Mouse (Mus musculus) kidney, embryonic 16.5 days (tissue): Measurements from ENCODE around the gene Commd8. TPM values are rescaled to one million over a fixed set of nuclear protein-coding genes. Genes with fewer than 3 reads are reported as not detected.

ENCODE experiments used
- ATAC-seq: fragments of 200-750 bp; cut with Nextera tagmentation; 2 replicates; pipeline ENCODE4 v1.8.0; 2017; ENCODE audit warnings: moderate TSS enrichment; ENCODE audit not compliant: low FRiP score, low TSS enrichment
- H3K27ac ChIP-seq: fragments of 300-500 bp; sonication (generic); 2 replicates; pipeline ENCODE4 v1.5.1; 2014; ENCODE audit warnings: low read length
- H3K27me3 ChIP-seq: fragments of 300-500 bp; sonication (generic); 2 replicates; pipeline ENCODE4 v1.6.1; 2014; ENCODE audit warnings: low read length, control low read depth, mixed read lengths; ENCODE audit not compliant: insufficient read depth
- H3K36me3 ChIP-seq: fragments of 300-500 bp; sonication (generic); 2 replicates; pipeline ENCODE4 v1.6.1; 2014; ENCODE audit warnings: low read length, control low read depth, mixed read lengths; ENCODE audit not compliant: insufficient read depth
- H3K4me1 ChIP-seq: fragments of 300-500 bp; sonication (generic); 2 replicates; pipeline ENCODE4 v1.6.1; 2014; ENCODE audit warnings: low read length, control low read depth, mixed read lengths; ENCODE audit not compliant: insufficient read depth
- H3K4me2 ChIP-seq: fragments of 300-500 bp; sonication (generic); replicated peaks from 2 replicates; pipeline ENCODE4 v1.6.1; 2014; ENCODE audit warnings: low read depth, low read length
- H3K4me3 ChIP-seq: fragments of 300-500 bp; sonication (generic); 2 replicates; pipeline ENCODE4 v1.5.1; 2014; ENCODE audit warnings: mild to moderate bottlenecking, low read length
- H3K9ac ChIP-seq: fragments of 300-500 bp; sonication (generic); replicated peaks from 2 replicates; pipeline ENCODE4 v1.6.1; 2014; ENCODE audit warnings: low read length
- H3K9me3 ChIP-seq: fragments of 300-500 bp; sonication (generic); 2 replicates; pipeline ENCODE4 v1.6.1; 2016; ENCODE audit warnings: low read length, control low read depth
- WGBS: fragments of 180-500 bp; shearing (Covaris S2); extraction: QIAGEN DNeasy Blood & Tissue Kit; methylation state at CpG from one replicate; pipeline ENCODE4 v1.1.7; 2014; 5-methylcytosine and 5-hydroxymethylcytosine counted together
- polyA plus RNA-seq: library from polyadenylated mRNA; unstranded; fragments of >200 nt; fragmentation: Nextera tagmentation; extraction: Ambion mirVana; gene quantifications from 2 replicates; pipeline ENCODE4 v1.2.1, GENCODE M21; 2015

Commd8 gene
- polyA plus RNA-seq, result 138 and 144 TPM in 2 replicates

- peak within 1 kb of the TSS; percentile 88 for H3K9ac ChIP-seq
- WGBS, result 0% methylated on average over 38 of the region's 38 CpGs
- peaks cover 13% of the 10 kb centered on the region for H3K36me3 ChIP-seq
- H3K27me3 ChIP-seq, result no peaks in the 10 kb centered on the region
- H3K4me3 ChIP-seq, result peak within 1 kb of the TSS; percentile 73
- H3K4me2 ChIP-seq, result peak within 1 kb of the TSS; percentile 83
- peaks cover 19% of the 10 kb centered on the region for H3K4me1 ChIP-seq
- H3K27ac ChIP-seq, result peak within 1 kb of the TSS; percentile 76
- peak; percentile 91 for ATAC-seq
- no peaks in the 10 kb centered on the region for H3K9me3 ChIP-seq
These were observed at the start of gene Commd8 for GRCm38 (mm10) chr5:72167594-72168284. TSS of gene Commd8 (minus strand) at chr5:72168189.

GRCm38 (mm10) chr5:72211741-72212140 is 43.8 kb upstream of the Commd8 start:
- no peak for ATAC-seq
- peaks cover 3% of the 10 kb centered on the region; the same call in 1 of the 2 replicates for H3K36me3 ChIP-seq
- no peak overlapping the region for H3K27ac ChIP-seq
- no peaks in the 10 kb centered on the region for H3K9me3 ChIP-seq
- H3K9ac ChIP-seq, result no peak overlapping the region
- H3K27me3 ChIP-seq, result no peaks in the 10 kb centered on the region
- 70% methylated on average over 18 of the region's 18 CpGs for WGBS
- H3K4me1 ChIP-seq, result 0 out of 2 replicates have a peak, but pooled peaks cover 9% of the 10 kb centered on the region
- H3K4me2 ChIP-seq, result peak overlapping the region; percentile 3; the same call in 1 of the 2 replicates
- H3K4me3 ChIP-seq, result no peak overlapping the region

DNA sequence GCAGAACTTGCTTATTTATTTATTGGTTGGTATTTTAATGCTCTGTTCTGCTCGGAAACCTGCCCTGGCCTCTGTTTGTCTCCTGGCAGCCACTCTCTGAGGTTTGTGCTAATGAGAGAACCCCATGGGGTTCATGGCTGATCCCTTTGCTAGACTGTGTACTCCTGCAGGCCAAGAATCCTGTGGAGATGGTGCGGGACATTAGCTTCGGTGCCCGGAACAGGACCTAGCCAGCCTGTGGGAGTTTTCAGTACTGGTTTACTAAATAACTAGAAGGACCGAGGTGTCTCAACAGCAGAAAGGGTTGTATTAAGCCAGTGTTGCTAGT is 42.8 kb upstream of the Commd8 start:
- Histone ChIP-seq H3K4me1 (0 out of 2 replicates have a peak, but pooled peaks cover 9% of the 10 kb centered on the region), H3K4me3 (no peak overlapping the region), H3K4me2 (no peak overlapping the region), H3K27me3 (no peaks in the 10 kb centered on the region), H3K36me3 (peaks cover 3% of the 10 kb centered on the region; the same call in 1 of the 2 replicates), H3K27ac (peak overlapping the region; percentile 40; the same call in 1 of the 2 replicates), H3K9me3 (no peaks in the 10 kb centered on the region), H3K9ac (no peak overlapping the region)
- peak; percentile 80 for ATAC-seq
- 57% methylated on average over 5 of the region's 5 CpGs for WGBS

DNA sequence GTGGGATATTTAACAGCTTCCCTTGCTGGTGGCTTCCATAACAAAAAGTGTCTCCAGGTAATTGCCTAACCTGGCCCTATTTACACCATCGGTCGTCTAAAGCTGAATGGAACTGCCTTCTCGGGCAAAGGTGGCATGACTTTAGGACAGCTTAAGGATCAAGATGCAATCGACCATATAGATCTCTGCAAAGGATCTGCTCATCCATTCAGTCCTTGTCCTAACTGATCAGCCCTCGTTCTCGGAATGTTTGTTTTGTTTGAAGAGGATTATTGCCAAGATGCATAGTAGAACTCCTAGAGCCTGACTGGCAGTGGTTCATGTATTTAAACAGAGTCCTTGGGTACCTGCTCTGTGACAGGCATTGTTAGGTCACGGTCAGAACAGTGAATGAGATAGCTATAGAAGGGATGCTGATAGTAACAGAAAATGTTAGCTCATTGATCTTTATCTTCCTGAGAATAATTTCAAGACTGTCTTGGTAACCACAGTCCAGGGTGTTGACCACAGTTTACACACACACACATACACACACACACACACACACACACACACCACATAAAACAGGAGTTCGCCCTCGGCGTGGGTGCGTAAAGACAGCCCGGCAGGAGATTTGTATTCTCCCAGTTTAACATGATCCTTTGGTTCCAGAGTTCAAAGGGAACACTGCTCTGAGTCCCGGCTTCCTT is 42.3 kb upstream of the Commd8 start:
- 67% methylated on average over 13 of the region's 13 CpGs for WGBS

GRCm38 (mm10) chr5:72208515-72208914 is 40.5 kb upstream of the Commd8 start:
- Histone ChIP-seq H3K27me3 (no peaks in the 10 kb centered on the region), H3K4me3 (no peak overlapping the region), H3K9ac (no peak overlapping the region), H3K9me3 (no peaks in the 10 kb centered on the region), H3K4me2 (no peak overlapping the region), H3K36me3 (no peaks in the 10 kb centered on the region), H3K4me1 (peaks cover 13% of the 10 kb centered on the region), H3K27ac (no peak overlapping the region)
- ATAC-seq, result no peak
- WGBS, result 84% methylated on average over 1 of the region's 1 CpGs

More for the DNA sequence above, 42.3 kb upstream of the Commd8 start:
- peaks cover 3% of the 10 kb centered on the region; the same call in 1 of the 2 replicates for H3K36me3 ChIP-seq
- H3K9me3 ChIP-seq, result no peaks in the 10 kb centered on the region
- no peak overlapping the region for H3K9ac ChIP-seq
- no peak overlapping the region for H3K4me3 ChIP-seq
- peak; percentile 53; the same call in 1 of the 2 replicates for ATAC-seq
- peak overlapping the region; percentile 40; the same call in 1 of the 2 replicates for H3K27ac ChIP-seq
- 0 out of 2 replicates have a peak, but pooled peaks cover 9% of the 10 kb centered on the region for H3K4me1 ChIP-seq
- no peak overlapping the region for H3K4me2 ChIP-seq
- no peaks in the 10 kb centered on the region for H3K27me3 ChIP-seq

GRCm38 (mm10) chr5:72205271-72205670 is 37.3 kb upstream of the Commd8 start:
- H3K27me3 ChIP-seq, result no peaks in the 10 kb centered on the region
- no peak overlapping the region for H3K9ac ChIP-seq
- peaks cover 18% of the 10 kb centered on the region for H3K4me1 ChIP-seq
- H3K9me3 ChIP-seq, result no peaks in the 10 kb centered on the region
- H3K4me3 ChIP-seq, result no peak overlapping the region
- WGBS, result 91% methylated on average over 5 of the region's 5 CpGs
- 0 out of 2 replicates have a peak overlapping the region, but pooled peaks have one; percentile 23 for H3K4me2 ChIP-seq
- no peaks in the 10 kb centered on the region for H3K36me3 ChIP-seq
- no peak for ATAC-seq
- no peak overlapping the region for H3K27ac ChIP-seq

DNA sequence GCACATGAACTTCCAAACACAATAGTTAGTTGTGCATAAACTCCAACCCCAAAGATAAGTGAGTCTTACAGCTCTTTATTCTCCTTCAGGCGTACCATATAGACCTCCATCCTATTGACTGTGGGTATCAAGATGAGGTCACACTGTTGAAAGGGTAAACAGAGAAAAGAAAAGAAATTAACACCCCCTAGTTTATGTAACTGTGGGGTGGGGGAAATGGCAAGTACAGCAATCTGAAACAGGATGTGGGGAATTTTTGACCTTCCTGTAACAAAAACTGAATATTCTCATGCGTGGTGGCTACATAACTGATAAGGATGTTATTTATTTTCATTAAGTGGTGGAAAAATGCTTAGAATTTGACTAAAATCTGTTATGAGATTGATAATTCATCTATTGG is 36.5 kb upstream of the Commd8 start:
- Histone ChIP-seq H3K36me3 (no peaks in the 10 kb centered on the region), H3K27me3 (no peaks in the 10 kb centered on the region), H3K9ac (no peak overlapping the region), H3K4me2 (peak overlapping the region; percentile 78), H3K4me3 (peak overlapping the region; percentile 63), H3K9me3 (no peaks in the 10 kb centered on the region), H3K4me1 (peaks cover 15% of the 10 kb centered on the region), H3K27ac (0 out of 2 replicates have a peak overlapping the region, but pooled peaks have one; percentile 29)
- 69% methylated on average over 2 of the region's 2 CpGs for WGBS
- ATAC-seq, result no peak

DNA sequence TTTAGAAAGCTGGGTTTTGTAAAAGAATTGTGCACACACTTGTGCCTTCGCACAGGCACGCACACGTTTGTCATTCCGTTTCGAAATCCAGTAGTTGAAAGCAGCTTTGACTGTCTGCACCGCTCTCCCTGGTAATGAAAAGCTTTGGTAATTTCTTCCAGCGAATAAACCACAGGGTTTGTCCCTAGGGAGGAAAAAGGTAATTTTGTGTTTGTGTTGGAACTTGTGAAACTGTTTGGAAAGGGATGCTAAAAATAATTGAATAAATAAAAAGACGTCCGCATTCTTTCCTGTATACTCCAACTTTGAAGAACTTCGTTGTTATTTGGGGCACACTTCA is 35.7 kb upstream of the Commd8 start:
- Histone ChIP-seq H3K4me1 (peaks cover 15% of the 10 kb centered on the region), H3K27me3 (no peaks in the 10 kb centered on the region), H3K9ac (peak overlapping the region; percentile 72), H3K4me3 (peak overlapping the region; percentile 63), H3K27ac (peak overlapping the region; percentile 67; the same call in 1 of the 2 replicates), H3K36me3 (no peaks in the 10 kb centered on the region), H3K4me2 (peak overlapping the region; percentile 78), H3K9me3 (no peaks in the 10 kb centered on the region)
- 0 out of 2 replicates have a peak, but pooled peaks have one; percentile 1 for ATAC-seq
- WGBS, result 7% methylated on average over 10 of the region's 10 CpGs

GRCm38 (mm10) chr5:72203028-72203733 is 35.2 kb upstream of the Commd8 start:
- H3K4me2 ChIP-seq, result peak overlapping the region; percentile 78
- H3K9ac ChIP-seq, result peak overlapping the region; percentile 72
- H3K27me3 ChIP-seq, result no peaks in the 10 kb centered on the region
- no peaks in the 10 kb centered on the region for H3K9me3 ChIP-seq
- ATAC-seq, result peak; percentile 99
- peaks cover 15% of the 10 kb centered on the region for H3K4me1 ChIP-seq
- H3K27ac ChIP-seq, result peak overlapping the region; percentile 72
- H3K36me3 ChIP-seq, result no peaks in the 10 kb centered on the region
- H3K4me3 ChIP-seq, result peak overlapping the region; percentile 63
- WGBS, result under 1% methylated on average over 32 of the region's 32 CpGs
